Mouse (Mus musculus): ENCODE results near the gene Gm20916. TPM values are rescaled to one million over a fixed set of nuclear protein-coding genes. Genes with fewer than 3 reads are reported as not detected.

Gm20916 gene
- not detected for polyA plus RNA-seq (2017; shearing (Covaris generic))

GRCm38 (mm10) chrY:79319265-79319664 lies at the start of gene Gm20916:
Gene Gm20916 (plus strand): TSS chrY:79319565.

Other genes with a start within 250 kb of the Gm20916 start
- not detected for gene Gm20917, start 168.4 kb upstream of the Gm20916 start, polyA plus RNA-seq (2017; shearing (Covaris generic))

Measured in effector memory CD4-positive, alpha-beta T cell, adult 7 months (primary cell).